Mouse (Mus musculus) A20 (cell line): ENCODE measurements around the gene Vmn1r229.

ENCODE experiments used
- DNase-seq: peaks from one replicate; pipeline ENCODE4 v3.0.0-alpha.2; 2011; ENCODE audit warnings: low read depth, low spot score

Vmn1r229 gene

GRCm38 (mm10) chr17:20811255-20811654 is at the start of gene Vmn1r229:
Vmn1r229 (plus strand) TSS chr17:20811555.
- DNase-seq: no peak

GRCm38 (mm10) chr17:20786057-20786456 is 25.3 kb upstream of the Vmn1r229 start, which contains the start of gene Vmn1r228:
Vmn1r228 (minus strand) TSS chr17:20786157.
- no peak for DNase-seq

- DNase-seq: no peak
Observed at GRCm38 (mm10) chr17:20840144-20840543, 28.8 kb downstream of the Vmn1r229 start, which contains the start of gene Vmn1r230. Vmn1r230 (plus strand) TSS chr17:20840444.
